Mouse (Mus musculus) embryonic fibroblast, embryonic 13.5 days (primary cell): ENCODE results near the gene Gba.

Experiments
- CTCF ChIP-seq: IDR thresholded peaks from 2 replicates; pipeline ENCODE4 v1.5.1; 2011; ENCODE audit warnings: mild to moderate bottlenecking, control low read depth, low read length, moderate library complexity, borderline replicate concordance; ENCODE audit not compliant: insufficient read depth
- POLR2A ChIP-seq: IDR thresholded peaks from 2 replicates; pipeline ENCODE4 v1.6.1; 2011; ENCODE audit warnings: low read depth, mild to moderate bottlenecking, control low read depth, low read length, moderate library complexity

DNA sequence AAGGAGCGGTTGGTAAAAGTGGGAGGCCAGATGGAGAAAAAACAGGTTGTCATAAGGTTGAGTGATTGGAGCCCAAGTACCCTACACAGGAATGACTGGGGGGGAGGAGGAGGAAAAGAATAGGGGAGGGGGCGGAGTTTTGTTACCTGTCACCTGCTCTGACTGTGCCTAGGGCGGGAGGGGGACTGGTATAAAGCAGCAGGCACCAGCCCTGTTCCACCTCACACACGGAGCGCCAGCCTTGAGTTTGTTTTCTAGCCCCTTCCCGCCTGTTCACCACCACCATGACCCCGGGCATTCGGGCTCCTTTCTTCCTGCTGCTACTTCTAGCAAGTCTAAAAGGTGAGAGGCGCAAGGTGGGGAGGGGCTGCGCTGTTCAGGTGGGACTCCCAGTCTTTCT is 26.1 kb downstream of the Gba start, which contains the start of gene Muc1:
- TF ChIP-seq CTCF, result no peak
- TF ChIP-seq POLR2A, result no peak
